Mouse (Mus musculus): ENCODE data around the gene Sgca.
A peak's percentile ranks its signal among the peaks of the same experiment; 100 is the strongest.
"Not testable (repeated sequence)": the region's sequence is repeated elsewhere in the genome, so short reads cannot be mapped to it uniquely, and the experiment has no call there.

Sgca gene

GRCm38 (mm10) chr11:94986435-94986834 is 10.3 kb upstream of the Sgca start:
- no peak for DNase-seq

- DNase-seq, result no peak
Observed at GRCm38 (mm10) chr11:94985822-94986221, 9.7 kb upstream of the Sgca start.

GRCm38 (mm10) chr11:94985140-94985539 is 9.0 kb upstream of the Sgca start:
- peak; percentile 85 for DNase-seq

GRCm38 (mm10) chr11:94979462-94980179 is 3.5 kb upstream of the Sgca start:
- no peak for DNase-seq

GRCm38 (mm10) chr11:94978947-94979346 is 2.8 kb upstream of the Sgca start:
- peak; percentile 97 for DNase-seq

GRCm38 (mm10) chr11:94978178-94978915 is 2.2 kb upstream of the Sgca start:
- no peak for DNase-seq

- DNase-seq, result no peak
Observed at GRCm38 (mm10) chr11:94974951-94975350, 1.2 kb downstream of the Sgca start.

- DNase-seq, result no peak
Observed at GRCm38 (mm10) chr11:94973313-94973712, 2.8 kb downstream of the Sgca start.

- no peak for DNase-seq
Observed at GRCm38 (mm10) chr11:94972887-94973286, 3.2 kb downstream of the Sgca start.

- no peak for DNase-seq
Observed at GRCm38 (mm10) chr11:94971895-94972615, 4.1 kb downstream of the Sgca start.

- DNase-seq, result peak; percentile 91
Observed at GRCm38 (mm10) chr11:94970210-94970943, 5.8 kb downstream of the Sgca start.

GRCm38 (mm10) chr11:94969709-94970108 is 6.4 kb downstream of the Sgca start:
- not testable (repeated sequence) for DNase-seq

GRCm38 (mm10) chr11:94968187-94968586 is 7.9 kb downstream of the Sgca start:
- no peak for DNase-seq

- no peak for DNase-seq
Observed at GRCm38 (mm10) chr11:94967419-94967818, 8.7 kb downstream of the Sgca start, which contains the start of gene Hils1. Hils1 (plus strand) TSS chr11:94967593.

GRCm38 (mm10) chr11:94962534-94963101 is 13.5 kb downstream of the Sgca start:
- no peak for DNase-seq

GRCm38 (mm10) chr11:94958065-94958858 is 17.9 kb downstream of the Sgca start:
- peak; percentile 93 for DNase-seq

- peak; percentile 63 for DNase-seq
Observed at GRCm38 (mm10) chr11:94957693-94958064, 18.4 kb downstream of the Sgca start.

- DNase-seq, result no peak
Observed at GRCm38 (mm10) chr11:94955103-94955502, 21.0 kb downstream of the Sgca start.

- no peak for DNase-seq
Observed at GRCm38 (mm10) chr11:94952169-94952568, 24.0 kb downstream of the Sgca start.

- no peak for DNase-seq
Observed at GRCm38 (mm10) chr11:94945236-94945635, 30.9 kb downstream of the Sgca start.

GRCm38 (mm10) chr11:94944295-94944694 is 31.8 kb downstream of the Sgca start:
- no peak for DNase-seq

GRCm38 (mm10) chr11:94943054-94943453 is 33.1 kb downstream of the Sgca start:
- no peak for DNase-seq

Measured in lung, postnatal 36 days (tissue).